Mouse (Mus musculus): ENCODE measurements around the gene Acsl3. TPM values are rescaled to one million over a fixed set of nuclear protein-coding genes. Genes with fewer than 3 reads are reported as not detected.

The Acsl3 gene
- polyA plus RNA-seq, 1 experiment from 2014 or later: 66.9 TPM

DNA sequence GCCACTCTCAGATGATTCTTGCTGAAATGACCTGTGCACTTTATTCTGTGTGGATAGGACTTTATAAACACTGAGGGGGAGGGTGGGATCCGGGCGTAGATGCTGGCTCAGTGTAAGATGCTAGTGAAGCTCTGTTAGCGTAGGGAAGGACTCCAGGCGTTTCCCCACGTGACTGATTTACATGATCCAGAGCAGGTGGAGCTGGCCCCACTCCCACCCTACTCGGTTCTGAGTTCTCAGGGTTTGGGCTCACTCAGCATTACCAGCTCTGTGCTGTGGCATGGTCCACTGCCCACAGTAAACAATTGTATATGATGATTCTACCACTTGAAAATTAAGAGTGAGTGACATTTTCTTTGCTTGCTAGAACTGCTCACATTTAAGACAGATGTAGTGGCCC is 40.5 kb downstream of the Acsl3 start:
- Histone ChIP-seq H3K9ac (ENCODE audit: low read depth, low read length) (no peak overlapping the region), H3K36me3 (ENCODE audit: control insufficient read depth, insufficient read depth, low read length) (peaks cover 18% of the 10 kb centered on the region), H3K27ac (ENCODE audit: low read depth, low read length) (no peak overlapping the region), H3K27me3 (ENCODE audit: control insufficient read depth, insufficient read depth, low read length) (no peaks in the 10 kb centered on the region), H3K4me1 (ENCODE audit: control insufficient read depth, insufficient read depth, low read length) (peaks cover 5% of the 10 kb centered on the region), H3K4me3 (ENCODE audit: low read depth, low read length) (no peak overlapping the region), H3K9me3 (replicated peaks; ENCODE audit: control insufficient read depth, low read length) (no peaks in the 10 kb centered on the region), H3K4me2 (no peak overlapping the region)
- ATAC-seq (replicated peaks; ENCODE audit: insufficient number of reproducible peaks, low FRiP score, low TSS enrichment): no peak
- WGBS (ENCODE audit: insufficient replicate concordance): 80% methylated on average over 6 of the region's 6 CpGs

DNA sequence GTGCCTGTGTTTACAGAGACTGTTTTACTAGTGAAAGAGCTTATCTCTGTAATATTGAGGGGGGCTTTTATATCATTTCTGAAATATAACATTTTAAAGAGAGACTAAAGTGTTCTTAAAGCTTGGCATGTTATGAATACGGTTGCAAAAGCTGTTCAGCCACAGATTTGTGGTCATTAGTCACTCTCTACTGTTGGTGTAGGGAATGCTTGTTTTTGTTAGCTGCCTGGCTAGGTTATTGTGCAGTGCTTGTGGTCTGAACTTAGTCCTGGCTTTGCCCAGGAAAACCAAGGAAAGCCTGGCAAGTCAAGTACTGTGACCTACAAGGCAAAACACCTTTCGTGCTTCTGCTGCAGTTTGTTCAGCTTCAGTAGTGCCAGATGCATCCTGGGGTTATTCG is 44.1 kb downstream of the Acsl3 start:
- peaks cover 24% of the 10 kb centered on the region for H3K36me3 ChIP-seq (ENCODE audit: control insufficient read depth, insufficient read depth, low read length)

GRCm38 (mm10) chr1:78702282-78702963 is 44.8 kb downstream of the Acsl3 start:
- no peak for ATAC-seq (replicated peaks; ENCODE audit: insufficient number of reproducible peaks, low FRiP score, low TSS enrichment)
- H3K27ac ChIP-seq (ENCODE audit: low read depth, low read length): no peak overlapping the region

More for the DNA sequence above, 44.1 kb downstream of the Acsl3 start:
- no peaks in the 10 kb centered on the region for H3K9me3 ChIP-seq (replicated peaks; ENCODE audit: control insufficient read depth, low read length)
- no peak overlapping the region for H3K4me3 ChIP-seq (ENCODE audit: low read depth, low read length)
- no peaks in the 10 kb centered on the region for H3K4me1 ChIP-seq (ENCODE audit: control insufficient read depth, insufficient read depth, low read length)
- no peak overlapping the region for H3K27ac ChIP-seq (ENCODE audit: low read depth, low read length)
- H3K9ac ChIP-seq (ENCODE audit: low read depth, low read length): no peak overlapping the region
- ATAC-seq (replicated peaks; ENCODE audit: insufficient number of reproducible peaks, low FRiP score, low TSS enrichment): no peak
- WGBS (ENCODE audit: insufficient replicate concordance): 92% methylated on average over 3 of the region's 3 CpGs
- H3K4me2 ChIP-seq: no peak overlapping the region
- no peaks in the 10 kb centered on the region for H3K27me3 ChIP-seq (ENCODE audit: control insufficient read depth, insufficient read depth, low read length)

DNA sequence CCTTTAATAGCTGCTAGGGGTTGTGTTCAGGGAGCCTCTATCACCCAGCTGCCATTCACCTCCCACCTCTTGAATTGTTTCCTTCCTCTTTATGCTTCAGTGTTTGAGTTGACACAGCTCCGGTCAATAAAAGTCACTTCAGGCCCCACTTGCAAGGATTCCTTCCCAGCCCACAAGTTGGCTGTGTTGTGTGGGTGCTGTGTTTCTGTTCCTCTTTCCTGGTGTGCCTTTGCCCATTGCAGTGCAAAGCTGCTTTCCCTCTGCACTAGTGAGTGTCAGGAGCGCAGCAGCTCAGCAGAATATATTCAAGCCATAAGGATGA is 45.3 kb downstream of the Acsl3 start:
- no peaks in the 10 kb centered on the region for H3K4me1 ChIP-seq (ENCODE audit: control insufficient read depth, insufficient read depth, low read length)
- H3K36me3 ChIP-seq (ENCODE audit: control insufficient read depth, insufficient read depth, low read length): peaks cover 22% of the 10 kb centered on the region
- H3K4me3 ChIP-seq (ENCODE audit: low read depth, low read length): no peak overlapping the region
- no peaks in the 10 kb centered on the region for H3K9me3 ChIP-seq (replicated peaks; ENCODE audit: control insufficient read depth, low read length)
- H3K4me2 ChIP-seq: no peak overlapping the region
- H3K9ac ChIP-seq (ENCODE audit: low read depth, low read length): no peak overlapping the region
- WGBS (ENCODE audit: insufficient replicate concordance): 86% methylated on average over 2 of the region's 2 CpGs
- no peak overlapping the region for H3K27ac ChIP-seq (ENCODE audit: low read depth, low read length)
- no peak for ATAC-seq (replicated peaks; ENCODE audit: insufficient number of reproducible peaks, low FRiP score, low TSS enrichment)
- no peaks in the 10 kb centered on the region for H3K27me3 ChIP-seq (ENCODE audit: control insufficient read depth, insufficient read depth, low read length)

More at GRCm38 (mm10) chr1:78702282-78702963, 44.8 kb downstream of the Acsl3 start:
- Histone ChIP-seq H3K27me3 (ENCODE audit: control insufficient read depth, insufficient read depth, low read length) (no peaks in the 10 kb centered on the region), H3K36me3 (ENCODE audit: control insufficient read depth, insufficient read depth, low read length) (peaks cover 24% of the 10 kb centered on the region), H3K9ac (ENCODE audit: low read depth, low read length) (no peak overlapping the region), H3K4me3 (ENCODE audit: low read depth, low read length) (no peak overlapping the region), H3K4me1 (ENCODE audit: control insufficient read depth, insufficient read depth, low read length) (no peaks in the 10 kb centered on the region), H3K4me2 (no peak overlapping the region), H3K9me3 (replicated peaks; ENCODE audit: control insufficient read depth, low read length) (no peaks in the 10 kb centered on the region)
- WGBS (ENCODE audit: insufficient replicate concordance): 79% methylated on average over 14 of the region's 14 CpGs

GRCm38 (mm10) chr1:78706338-78706737 is 48.7 kb downstream of the Acsl3 start:
- no peaks in the 10 kb centered on the region for H3K4me1 ChIP-seq (ENCODE audit: control insufficient read depth, insufficient read depth, low read length)
- 82% methylated on average over 10 of the region's 10 CpGs for WGBS (ENCODE audit: insufficient replicate concordance)
- peaks cover 15% of the 10 kb centered on the region for H3K36me3 ChIP-seq (ENCODE audit: control insufficient read depth, insufficient read depth, low read length)

DNA sequence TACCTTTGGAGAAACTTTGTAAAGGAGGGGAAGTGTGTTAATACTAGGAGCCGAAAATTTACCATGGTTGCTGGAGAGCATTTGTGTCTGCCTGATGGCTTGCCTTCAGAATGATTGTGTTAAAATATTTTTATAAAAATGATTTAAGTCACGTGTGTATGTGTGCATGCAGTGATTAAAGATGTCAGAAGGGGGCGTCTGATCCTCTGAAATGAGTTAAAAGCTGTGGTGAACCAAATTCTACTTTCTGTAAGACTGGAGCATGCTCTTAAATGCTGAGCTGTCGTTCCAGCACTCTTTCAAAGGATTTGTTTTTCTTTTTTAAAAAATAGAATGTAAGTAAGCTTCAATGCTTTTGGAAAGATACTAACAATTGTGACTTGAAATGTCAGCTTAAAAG is 49.7 kb downstream of the Acsl3 start:
- Histone ChIP-seq H3K9me3 (replicated peaks; ENCODE audit: control insufficient read depth, low read length) (no peaks in the 10 kb centered on the region), H3K4me1 (ENCODE audit: control insufficient read depth, insufficient read depth, low read length) (no peaks in the 10 kb centered on the region), H3K27me3 (ENCODE audit: control insufficient read depth, insufficient read depth, low read length) (no peaks in the 10 kb centered on the region), H3K4me2 (no peak overlapping the region), H3K4me3 (ENCODE audit: low read depth, low read length) (no peak overlapping the region), H3K9ac (ENCODE audit: low read depth, low read length) (no peak overlapping the region), H3K27ac (ENCODE audit: low read depth, low read length) (no peak overlapping the region), H3K36me3 (ENCODE audit: control insufficient read depth, insufficient read depth, low read length) (peaks cover 10% of the 10 kb centered on the region; the same call in 1 of the 2 replicates)
- 72% methylated on average over 4 of the region's 4 CpGs for WGBS (ENCODE audit: insufficient replicate concordance)
- no peak for ATAC-seq (replicated peaks; ENCODE audit: insufficient number of reproducible peaks, low FRiP score, low TSS enrichment)

More at GRCm38 (mm10) chr1:78706338-78706737, 48.7 kb downstream of the Acsl3 start:
- Histone ChIP-seq H3K4me3 (ENCODE audit: low read depth, low read length) (no peak overlapping the region), H3K27me3 (ENCODE audit: control insufficient read depth, insufficient read depth, low read length) (no peaks in the 10 kb centered on the region), H3K27ac (ENCODE audit: low read depth, low read length) (no peak overlapping the region), H3K9me3 (replicated peaks; ENCODE audit: control insufficient read depth, low read length) (no peaks in the 10 kb centered on the region), H3K4me2 (no peak overlapping the region), H3K9ac (ENCODE audit: low read depth, low read length) (no peak overlapping the region)
- no peak for ATAC-seq (replicated peaks; ENCODE audit: insufficient number of reproducible peaks, low FRiP score, low TSS enrichment)

DNA sequence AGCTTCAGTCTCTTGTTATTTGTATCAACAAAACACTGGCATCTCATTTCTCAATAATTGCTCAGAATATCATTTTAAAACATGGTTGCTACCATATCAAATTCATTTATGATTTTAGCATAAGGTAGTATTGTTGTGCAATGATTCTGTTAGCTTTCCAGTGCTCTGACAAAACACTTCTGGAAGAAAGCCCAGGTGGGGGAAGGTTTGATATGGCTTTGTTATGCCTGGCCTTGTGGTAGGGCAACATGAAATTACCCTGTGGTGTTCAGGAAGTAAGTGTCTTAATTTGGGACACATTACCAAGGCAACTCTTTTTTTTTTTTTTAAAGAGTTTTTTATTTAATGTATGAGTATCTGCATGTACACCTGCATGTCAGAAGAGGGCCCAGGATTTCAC is 52.4 kb downstream of the Acsl3 start:
- Histone ChIP-seq H3K4me3 (ENCODE audit: low read depth, low read length) (no peak overlapping the region), H3K27me3 (ENCODE audit: control insufficient read depth, insufficient read depth, low read length) (no peaks in the 10 kb centered on the region), H3K9ac (ENCODE audit: low read depth, low read length) (no peak overlapping the region), H3K27ac (ENCODE audit: low read depth, low read length) (no peak overlapping the region), H3K4me1 (ENCODE audit: control insufficient read depth, insufficient read depth, low read length) (no peaks in the 10 kb centered on the region), H3K4me2 (no peak overlapping the region), H3K9me3 (replicated peaks; ENCODE audit: control insufficient read depth, low read length) (no peaks in the 10 kb centered on the region), H3K36me3 (ENCODE audit: control insufficient read depth, insufficient read depth, low read length) (no peaks in the 10 kb centered on the region)
- no peak for ATAC-seq (replicated peaks; ENCODE audit: insufficient number of reproducible peaks, low FRiP score, low TSS enrichment)

DNA sequence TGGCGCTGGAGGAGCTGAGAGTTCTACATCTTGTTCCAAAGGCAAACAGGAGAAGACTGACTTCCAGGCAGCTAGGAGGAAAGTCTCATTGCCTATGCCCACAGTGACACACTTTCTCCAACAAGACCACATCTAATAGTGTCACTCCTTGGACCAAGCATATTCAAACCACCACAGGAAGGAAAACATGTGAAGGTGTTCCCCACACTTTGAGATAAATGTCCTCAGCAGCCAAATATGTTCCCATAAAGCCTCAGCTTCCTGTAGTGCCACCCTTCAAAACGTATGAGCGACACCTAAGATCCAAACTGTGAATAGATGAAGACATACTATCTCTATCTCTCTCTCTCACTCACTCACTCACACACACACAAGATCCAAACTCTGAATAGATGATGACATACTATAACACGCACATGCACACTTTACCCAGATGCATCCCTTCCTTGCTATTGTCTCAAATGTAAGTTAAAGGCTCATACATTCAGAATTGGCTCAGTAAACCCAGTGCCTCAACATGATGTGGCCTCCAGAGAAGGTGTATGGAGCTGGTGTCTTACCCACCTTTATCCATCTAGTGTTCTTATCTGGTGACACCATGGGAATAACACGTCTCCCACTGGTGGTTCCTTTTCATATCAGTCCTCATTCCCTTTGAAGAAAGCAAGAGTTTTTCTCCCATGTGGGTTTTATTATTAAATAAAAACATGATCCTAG is 53.1 kb downstream of the Acsl3 start:
- Histone ChIP-seq H3K4me2 (no peak overlapping the region), H3K27me3 (ENCODE audit: control insufficient read depth, insufficient read depth, low read length) (no peaks in the 10 kb centered on the region), H3K9me3 (replicated peaks; ENCODE audit: control insufficient read depth, low read length) (no peaks in the 10 kb centered on the region), H3K36me3 (ENCODE audit: control insufficient read depth, insufficient read depth, low read length) (no peaks in the 10 kb centered on the region), H3K27ac (ENCODE audit: low read depth, low read length) (no peak overlapping the region), H3K9ac (ENCODE audit: low read depth, low read length) (no peak overlapping the region), H3K4me1 (ENCODE audit: control insufficient read depth, insufficient read depth, low read length) (no peaks in the 10 kb centered on the region), H3K4me3 (ENCODE audit: low read depth, low read length) (no peak overlapping the region)
- no peak for ATAC-seq (replicated peaks; ENCODE audit: insufficient number of reproducible peaks, low FRiP score, low TSS enrichment)
- 76% methylated on average over 5 of the region's 5 CpGs for WGBS (ENCODE audit: insufficient replicate concordance)
